Mouse (Mus musculus) forebrain, embryonic 12.5 days (tissue): ENCODE results near the gene Arl4c. TPM values are rescaled to one million over a fixed set of nuclear protein-coding genes. Genes with fewer than 3 reads are reported as not detected.
"Not testable (repeated sequence)": the region's sequence is repeated elsewhere in the genome, so short reads cannot be mapped to it uniquely, and the experiment has no call there.

Experiments used
- ATAC-seq: fragments of 200-750 bp; cut with Nextera tagmentation; 2 replicates; pipeline ENCODE4 v1.8.0; 2017; ENCODE audit warnings: moderate TSS enrichment; ENCODE audit not compliant: low FRiP score
- H3K27ac ChIP-seq: fragments of 300-500 bp; sonication (generic); 2 replicates; pipeline ENCODE4 v1.5.1; 2016; ENCODE audit warnings: mild to moderate bottlenecking
- H3K27me3 ChIP-seq: fragments of 300-500 bp; sonication (generic); 2 replicates; pipeline ENCODE4 v1.6.1; 2016; ENCODE audit warnings: mild to moderate bottlenecking
- H3K36me3 ChIP-seq: fragments of 300-500 bp; sonication (generic); replicated peaks from 2 replicates; pipeline ENCODE4 v1.6.1; 2016; ENCODE audit warnings: mild to moderate bottlenecking
- H3K4me1 ChIP-seq: fragments of 300-500 bp; sonication (generic); 2 replicates; pipeline ENCODE4 v1.6.1; 2016
- H3K4me2 ChIP-seq: fragments of 300-500 bp; sonication (generic); 2 replicates; pipeline ENCODE4 v1.6.1; 2016; ENCODE audit warnings: mild to moderate bottlenecking, moderate library complexity
- H3K4me3 ChIP-seq: fragments of 300-500 bp; sonication (generic); replicated peaks from 2 replicates; pipeline ENCODE4 v1.5.1; 2016; ENCODE audit warnings: mild to moderate bottlenecking
- H3K9ac ChIP-seq: fragments of 300-500 bp; sonication (generic); 2 replicates; pipeline ENCODE4 v1.6.1; 2016; ENCODE audit warnings: mild to moderate bottlenecking
- H3K9me3 ChIP-seq: fragments of 300-500 bp; sonication (generic); 2 replicates; pipeline ENCODE4 v1.6.1; 2016
- WGBS: fragments of 180-500 bp; shearing (Covaris S2); methylation state at CpG from one replicate; pipeline ENCODE4 v1.1.7; 2016; 5-methylcytosine and 5-hydroxymethylcytosine counted together
- polyA plus RNA-seq: library from polyadenylated mRNA; unstranded; fragments of >200 nt; fragmentation: Nextera tagmentation; extraction: Ambion mirVana; gene quantifications from 2 replicates; pipeline ENCODE4 v1.2.1, GENCODE M21; 2016

Gene Arl4c
- polyA plus RNA-seq, 1 experiment from 2014 or later = 34.7 TPM

DNA sequence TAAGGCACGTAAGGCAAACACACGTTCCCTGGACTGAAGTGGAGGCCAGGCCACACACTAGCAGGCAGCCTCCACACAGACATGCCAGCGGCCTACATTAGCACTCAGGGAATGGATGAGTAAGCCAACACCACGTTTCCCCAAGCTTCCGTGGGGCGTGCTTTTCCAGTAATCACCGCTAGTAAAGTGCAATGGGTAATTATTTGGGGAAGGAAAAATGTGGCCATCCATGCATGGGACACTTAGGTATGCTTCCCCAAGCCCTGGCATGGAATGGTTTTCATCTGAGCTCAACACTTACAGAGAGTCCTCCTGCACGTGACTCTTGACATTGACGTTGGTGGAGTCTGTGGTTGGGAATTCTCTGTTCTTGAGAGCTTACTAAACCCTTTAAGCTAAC lies 50.4 kb downstream of the Arl4c start:
- no peak overlapping the region for H3K4me2 ChIP-seq
- no peaks in the 10 kb centered on the region for H3K27me3 ChIP-seq
- no peak overlapping the region for H3K27ac ChIP-seq
- H3K9me3 ChIP-seq = no peaks in the 10 kb centered on the region
- H3K36me3 ChIP-seq = no peaks in the 10 kb centered on the region
- 83% methylated on average over 9 of the region's 9 CpGs for WGBS
- H3K9ac ChIP-seq = no peak overlapping the region
- ATAC-seq = no peak
- no peaks in the 10 kb centered on the region for H3K4me1 ChIP-seq
- H3K4me3 ChIP-seq = no peak overlapping the region

DNA sequence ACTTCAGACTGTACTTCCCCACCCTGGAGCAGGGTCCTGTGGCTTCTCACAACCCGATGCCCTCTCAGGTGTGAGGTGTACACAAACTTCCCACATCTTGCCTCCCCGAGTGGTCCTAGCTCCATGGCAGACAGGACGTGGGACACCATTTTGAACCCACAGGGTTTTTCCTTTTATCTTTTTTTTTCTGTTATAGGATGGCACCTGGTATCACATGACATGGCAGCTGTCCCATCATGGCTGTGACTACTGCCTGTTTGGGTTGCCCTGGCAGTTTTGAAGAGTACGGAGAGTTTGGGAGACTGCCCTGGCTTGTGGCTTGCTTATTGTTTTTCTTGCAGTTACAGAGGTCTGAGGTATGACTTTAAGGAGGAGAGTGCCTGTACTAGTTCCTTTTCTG lies 53.3 kb downstream of the Arl4c start:
- H3K27me3 ChIP-seq = no peaks in the 10 kb centered on the region
- H3K9me3 ChIP-seq = no peaks in the 10 kb centered on the region
- no peak for ATAC-seq
- no peak overlapping the region for H3K4me2 ChIP-seq
- H3K4me1 ChIP-seq = no peaks in the 10 kb centered on the region
- no peak overlapping the region for H3K9ac ChIP-seq
- no peak overlapping the region for H3K27ac ChIP-seq
- no peak overlapping the region for H3K4me3 ChIP-seq
- WGBS = 92% methylated on average over 4 of the region's 4 CpGs
- H3K36me3 ChIP-seq = no peaks in the 10 kb centered on the region

DNA sequence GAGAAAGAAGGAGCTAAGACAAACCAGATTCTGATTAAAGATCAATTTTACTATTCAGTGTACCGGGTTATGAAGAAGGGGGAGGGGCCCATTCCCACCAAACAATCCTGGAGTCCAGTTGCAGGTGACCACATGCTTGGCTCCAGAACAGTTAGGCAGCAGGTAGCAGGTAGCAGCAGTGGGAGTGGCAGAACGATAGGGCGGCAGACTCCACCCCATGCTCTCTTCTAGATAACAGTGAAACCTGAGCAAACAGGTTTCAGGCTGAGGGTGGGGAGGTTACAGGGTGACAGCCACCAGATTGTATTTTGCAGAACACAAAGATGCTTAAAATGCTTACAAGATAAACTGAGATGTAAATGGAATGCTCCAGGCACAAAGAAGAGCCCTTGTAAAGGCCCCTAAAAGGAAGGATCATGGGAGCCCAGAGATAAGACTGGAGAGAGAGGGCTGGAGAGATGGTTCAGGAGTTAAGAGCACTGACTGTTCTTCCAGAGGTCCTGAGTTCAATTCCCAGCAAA lies 56.4 kb downstream of the Arl4c start:
- Histone ChIP-seq H3K4me1 (no peaks in the 10 kb centered on the region), H3K27ac (no peak overlapping the region), H3K36me3 (no peaks in the 10 kb centered on the region), H3K27me3 (no peaks in the 10 kb centered on the region), H3K9ac (no peak overlapping the region), H3K4me3 (no peak overlapping the region), H3K4me2 (no peak overlapping the region), H3K9me3 (no peaks in the 10 kb centered on the region)
- 67% methylated on average over 3 of the region's 3 CpGs for WGBS
- no peak for ATAC-seq

DNA sequence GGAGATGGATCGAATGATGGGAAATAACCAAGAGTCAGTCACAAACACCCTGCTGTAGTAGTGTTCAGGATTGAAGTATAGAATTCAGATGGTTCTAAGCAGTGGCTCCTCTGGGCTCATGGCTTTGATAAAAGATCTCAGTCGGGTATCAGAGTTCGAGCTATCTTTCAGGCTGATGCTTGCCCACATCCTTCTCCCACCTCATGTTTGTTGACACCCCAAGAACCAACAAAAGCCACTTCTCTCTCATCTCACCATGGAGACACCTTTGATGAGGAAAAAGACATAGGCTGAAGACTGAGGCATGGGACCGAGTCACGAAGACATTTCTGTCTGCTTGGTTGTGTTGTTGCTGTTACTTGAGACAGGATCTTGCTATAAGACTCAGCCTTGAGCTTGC lies 57.6 kb downstream of the Arl4c start:
- no peaks in the 10 kb centered on the region for H3K36me3 ChIP-seq
- no peak overlapping the region for H3K27ac ChIP-seq
- H3K9me3 ChIP-seq = no peaks in the 10 kb centered on the region
- ATAC-seq = no peak
- H3K4me3 ChIP-seq = no peak overlapping the region
- H3K9ac ChIP-seq = no peak overlapping the region
- H3K27me3 ChIP-seq = no peaks in the 10 kb centered on the region; the same call in 1 of the 2 replicates
- WGBS = 94% methylated on average over 5 of the region's 5 CpGs
- H3K4me2 ChIP-seq = no peak overlapping the region
- peaks cover 11% of the 10 kb centered on the region for H3K4me1 ChIP-seq

DNA sequence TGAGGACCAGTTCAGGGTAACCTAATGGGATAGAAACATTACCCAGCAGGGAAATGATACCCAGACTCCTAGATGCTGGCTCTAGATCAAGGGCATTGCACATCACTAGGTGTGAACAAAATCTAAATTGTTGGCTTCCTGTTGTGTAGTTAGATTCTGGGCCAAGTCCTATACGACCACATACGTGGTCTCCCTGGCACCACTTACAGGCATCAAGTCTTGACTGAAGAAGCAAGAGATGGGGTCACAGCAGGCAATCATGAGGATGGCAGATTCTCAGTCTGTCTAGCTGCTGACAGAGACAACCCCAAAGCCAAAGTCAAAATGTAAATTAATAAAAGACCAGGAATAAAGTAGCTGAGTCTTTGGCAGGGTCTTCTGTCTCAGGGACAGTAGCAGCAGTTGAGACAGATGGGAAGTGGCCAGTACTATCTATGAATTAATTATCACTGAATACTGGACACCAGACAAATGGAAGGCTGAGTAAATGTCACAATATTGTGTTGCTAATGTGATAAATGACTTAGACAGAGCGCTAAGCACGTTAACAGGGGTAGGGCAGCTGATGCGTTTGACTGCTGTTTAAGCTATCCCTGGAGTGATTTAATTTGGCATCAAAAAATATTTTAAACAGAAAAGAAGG lies 58.7 kb downstream of the Arl4c start:
- no peak overlapping the region for H3K9ac ChIP-seq
- no peak overlapping the region for H3K27ac ChIP-seq
- H3K4me2 ChIP-seq = no peak overlapping the region
- 66% methylated on average over 5 of the region's 5 CpGs for WGBS
- no peak for ATAC-seq
- H3K9me3 ChIP-seq = no peaks in the 10 kb centered on the region
- no peaks in the 10 kb centered on the region; the same call in 1 of the 2 replicates for H3K27me3 ChIP-seq
- H3K36me3 ChIP-seq = no peaks in the 10 kb centered on the region
- peaks cover 13% of the 10 kb centered on the region for H3K4me1 ChIP-seq
- no peak overlapping the region for H3K4me3 ChIP-seq

DNA sequence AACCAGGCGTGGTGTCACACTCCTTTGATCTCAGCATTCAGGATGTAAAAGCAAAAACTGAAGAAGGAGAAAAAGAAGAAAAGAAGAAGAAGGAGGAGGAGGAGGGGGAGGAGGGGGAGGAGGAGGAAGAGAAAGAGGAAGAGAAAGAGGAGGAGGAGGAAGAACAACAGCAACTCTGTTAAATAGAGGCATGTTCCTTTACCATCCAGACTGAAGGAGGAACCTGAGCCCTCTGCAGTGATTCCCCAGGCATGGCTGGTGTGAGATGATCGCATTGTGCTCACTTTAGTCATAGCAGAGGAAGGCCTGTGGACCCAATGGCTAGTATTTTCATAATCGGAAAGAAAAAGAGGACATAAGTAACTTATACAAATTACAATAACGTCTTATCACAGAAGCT lies 59.3 kb downstream of the Arl4c start:
- no peak for ATAC-seq
- H3K27ac ChIP-seq = no peak overlapping the region
- no peaks in the 10 kb centered on the region for H3K36me3 ChIP-seq
- H3K4me3 ChIP-seq = no peak overlapping the region
- H3K4me1 ChIP-seq = peaks cover 13% of the 10 kb centered on the region
- WGBS = 85% methylated on average over 4 of the region's 4 CpGs
- no peak overlapping the region for H3K4me2 ChIP-seq
- no peaks in the 10 kb centered on the region; the same call in 1 of the 2 replicates for H3K27me3 ChIP-seq
- no peaks in the 10 kb centered on the region for H3K9me3 ChIP-seq
- no peak overlapping the region for H3K9ac ChIP-seq

DNA sequence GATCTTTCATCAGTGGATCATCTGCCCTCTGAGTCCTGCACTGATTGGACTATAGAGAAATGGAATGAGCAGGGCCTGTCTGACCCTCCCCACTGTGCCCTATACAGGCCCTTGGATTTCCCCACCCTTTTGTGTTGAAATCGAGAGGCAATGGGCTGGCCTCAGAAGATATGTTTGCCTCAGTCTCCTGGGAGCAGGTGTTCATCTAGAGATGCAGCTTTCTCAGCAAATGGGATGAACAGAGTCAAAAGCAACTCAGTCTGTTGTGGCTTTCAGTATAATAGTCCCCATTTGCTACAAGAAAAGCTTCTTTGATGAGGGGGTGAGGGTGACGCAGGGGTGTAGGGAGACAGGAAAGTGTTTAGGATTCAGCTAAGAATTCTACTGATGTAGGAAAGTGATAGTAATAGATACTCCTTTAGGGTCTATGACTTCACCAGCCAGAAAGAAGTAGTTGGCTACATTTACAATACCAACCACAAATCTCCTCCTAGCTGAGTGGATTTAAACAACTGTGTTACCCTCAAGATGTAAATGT lies 60.3 kb downstream of the Arl4c start:
- H3K9me3 ChIP-seq = no peaks in the 10 kb centered on the region
- H3K27ac ChIP-seq = no peak overlapping the region
- no peak overlapping the region for H3K4me3 ChIP-seq
- no peak overlapping the region for H3K9ac ChIP-seq
- peaks cover 13% of the 10 kb centered on the region for H3K4me1 ChIP-seq
- H3K4me2 ChIP-seq = no peak overlapping the region
- ATAC-seq = no peak
- no peaks in the 10 kb centered on the region; the same call in 1 of the 2 replicates for H3K27me3 ChIP-seq
- H3K36me3 ChIP-seq = no peaks in the 10 kb centered on the region
- 68% methylated on average over 2 of the region's 2 CpGs for WGBS

DNA sequence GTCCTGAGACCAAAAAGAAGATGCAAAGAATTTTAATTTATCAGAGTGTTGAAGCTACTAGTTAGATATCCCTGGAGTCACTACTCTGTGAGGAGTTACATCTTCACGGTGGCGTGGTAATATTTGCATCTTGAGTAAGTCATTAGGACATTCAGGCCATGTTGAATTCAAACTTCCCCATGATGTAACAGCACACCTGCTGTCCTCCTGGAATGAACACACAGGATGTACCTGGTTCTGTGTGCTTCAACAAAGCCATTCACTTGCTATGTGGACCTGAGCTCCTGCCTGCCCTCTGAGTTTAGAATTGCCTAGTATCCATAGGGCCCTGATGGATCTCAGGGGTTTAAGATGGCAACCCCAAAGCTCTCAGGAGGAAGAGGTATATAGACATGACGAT lies 60.8 kb downstream of the Arl4c start:
- H3K27ac ChIP-seq = no peak overlapping the region
- H3K27me3 ChIP-seq = no peaks in the 10 kb centered on the region; the same call in 1 of the 2 replicates
- WGBS = 95% methylated on average over 3 of the region's 3 CpGs
- no peak overlapping the region for H3K4me3 ChIP-seq
- H3K9ac ChIP-seq = no peak overlapping the region
- H3K9me3 ChIP-seq = no peaks in the 10 kb centered on the region
- no peak for ATAC-seq
- H3K4me1 ChIP-seq = peaks cover 13% of the 10 kb centered on the region
- no peak overlapping the region for H3K4me2 ChIP-seq
- H3K36me3 ChIP-seq = no peaks in the 10 kb centered on the region

DNA sequence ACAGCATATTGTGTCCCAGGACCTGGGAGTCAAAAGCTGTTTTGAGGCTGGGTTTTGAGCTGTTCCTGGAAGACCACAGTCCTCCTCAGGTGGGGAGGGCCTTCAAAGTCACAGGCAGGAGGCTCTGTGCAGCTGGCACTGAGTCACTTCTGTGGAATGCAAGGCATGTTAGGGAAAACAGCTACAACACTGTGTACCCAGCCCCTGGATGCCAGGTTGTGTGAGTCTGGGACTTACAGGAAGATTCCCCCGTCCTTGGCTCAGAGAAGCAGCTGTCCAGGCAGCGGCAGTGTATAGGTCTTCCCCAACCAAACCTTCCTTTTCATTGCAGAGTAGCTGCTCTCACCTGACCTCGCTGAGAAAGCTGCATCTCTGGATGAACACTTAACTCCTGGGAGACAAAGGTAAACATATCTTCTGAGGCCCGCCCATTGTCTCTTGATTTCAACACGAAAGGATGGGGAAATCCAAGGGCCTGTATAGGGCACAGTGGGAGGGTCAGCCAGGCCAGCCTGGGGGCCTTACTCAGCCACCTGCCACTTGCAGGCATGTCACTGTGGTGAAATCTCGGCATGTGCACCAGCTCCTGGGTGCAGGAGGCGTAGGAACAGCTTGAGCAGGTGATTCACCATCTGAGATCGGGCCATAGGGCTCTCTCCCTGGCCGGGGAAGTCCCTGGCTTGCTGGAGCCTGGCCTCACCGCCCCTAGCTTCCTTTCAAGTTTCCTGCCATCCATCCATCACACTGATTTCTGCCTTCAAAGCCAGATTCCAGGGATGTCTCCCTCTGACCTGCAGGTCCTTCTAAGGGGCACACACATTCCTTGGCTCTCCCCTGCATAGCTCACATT lies 62.4 kb downstream of the Arl4c start:
- no peaks in the 10 kb centered on the region for H3K36me3 ChIP-seq
- ATAC-seq = no peak
- H3K4me2 ChIP-seq = no peak overlapping the region
- no peaks in the 10 kb centered on the region for H3K9me3 ChIP-seq
- H3K4me1 ChIP-seq = peaks cover 13% of the 10 kb centered on the region
- H3K4me3 ChIP-seq = no peak overlapping the region
- no peaks in the 10 kb centered on the region; the same call in 1 of the 2 replicates for H3K27me3 ChIP-seq
- H3K27ac ChIP-seq = no peak overlapping the region
- H3K9ac ChIP-seq = no peak overlapping the region
- 23% methylated on average over 10 of the region's 10 CpGs for WGBS

DNA sequence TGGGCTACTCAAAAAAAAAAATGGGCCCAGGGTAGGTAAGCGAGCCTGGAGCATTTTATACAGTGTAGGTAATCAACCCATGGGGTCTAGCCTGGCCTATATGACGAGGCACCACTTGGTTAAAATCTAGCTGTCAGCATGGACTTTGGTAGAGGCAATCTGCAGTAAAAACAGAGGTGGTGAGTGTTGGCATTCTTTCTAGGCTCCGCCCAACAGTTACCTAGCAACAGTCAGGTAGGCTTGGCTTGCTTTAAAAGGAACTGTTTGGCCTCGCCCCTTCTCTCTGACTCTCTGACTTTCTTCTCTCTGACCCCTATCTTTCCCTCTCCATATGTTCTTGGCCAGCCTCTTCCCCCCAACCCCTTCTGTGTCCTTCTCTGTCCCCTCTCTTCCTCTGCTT lies 63.4 kb downstream of the Arl4c start:
- Histone ChIP-seq H3K9me3 (no peaks in the 10 kb centered on the region), H3K4me1 (peaks cover 13% of the 10 kb centered on the region), H3K4me2 (no peak overlapping the region), H3K36me3 (no peaks in the 10 kb centered on the region), H3K9ac (no peak overlapping the region), H3K27ac (no peak overlapping the region), H3K4me3 (no peak overlapping the region), H3K27me3 (no peaks in the 10 kb centered on the region; the same call in 1 of the 2 replicates)
- no peak for ATAC-seq
- WGBS = 65% methylated on average over 4 of the region's 4 CpGs

DNA sequence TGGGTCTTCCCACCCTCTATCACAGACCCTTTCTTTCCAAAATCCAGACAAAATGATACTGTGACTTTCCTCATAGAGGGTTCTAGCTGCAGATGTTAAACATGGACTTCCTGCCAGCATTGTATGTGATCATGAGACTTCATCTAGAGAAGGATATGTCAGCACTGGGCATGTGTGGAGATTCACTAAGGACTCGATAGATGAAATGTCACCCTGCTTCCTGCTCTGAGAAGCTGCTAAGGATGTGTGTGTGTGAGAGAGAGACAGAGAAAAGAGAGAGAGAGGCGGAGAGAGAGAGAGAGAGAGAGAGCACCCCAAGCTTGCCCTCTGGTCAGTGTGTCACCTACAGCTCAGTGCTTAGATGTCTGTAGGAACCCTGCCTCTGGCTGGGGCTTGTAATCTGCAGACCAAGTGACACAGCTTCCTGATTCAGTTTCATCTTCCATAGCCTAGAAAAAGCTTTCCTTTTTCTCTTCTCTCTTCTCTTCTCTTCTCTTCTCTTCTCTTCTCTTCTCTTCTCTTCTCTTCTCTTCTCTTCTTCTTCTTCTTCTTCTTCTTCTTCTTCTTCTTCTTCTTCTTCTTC lies 65.4 kb downstream of the Arl4c start:
- not testable (repeated sequence) for H3K9ac ChIP-seq, H3K36me3 ChIP-seq, H3K4me3 ChIP-seq, H3K4me2 ChIP-seq, H3K27ac ChIP-seq, ATAC-seq, H3K9me3 ChIP-seq, H3K27me3 ChIP-seq
- WGBS = 82% methylated on average over 2 of the region's 2 CpGs
- peaks cover 16% of the 10 kb centered on the region for H3K4me1 ChIP-seq

DNA sequence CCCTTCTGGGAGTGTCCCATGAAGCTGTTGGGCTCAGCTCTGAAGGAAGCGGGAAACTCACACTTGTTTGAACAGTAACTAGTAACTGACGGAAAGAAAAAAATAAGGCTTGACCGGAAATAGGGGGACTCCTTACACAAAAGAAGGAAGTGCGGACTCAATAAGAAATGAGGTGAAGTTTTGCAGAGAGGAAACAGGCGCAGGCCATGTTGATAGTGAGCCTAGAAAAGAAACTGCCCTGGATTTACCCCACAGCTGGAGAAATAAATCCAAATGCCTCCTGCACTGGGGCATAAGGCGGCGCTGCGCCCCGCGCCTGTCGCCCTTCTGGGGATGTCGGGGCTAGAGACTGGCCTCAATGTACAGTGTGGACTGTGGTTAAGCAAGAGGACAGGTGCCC lies 66.4 kb downstream of the Arl4c start:
- Histone ChIP-seq H3K9me3 (no peaks in the 10 kb centered on the region), H3K9ac (no peak overlapping the region), H3K27ac (no peak overlapping the region), H3K4me1 (peaks cover 16% of the 10 kb centered on the region), H3K36me3 (no peaks in the 10 kb centered on the region), H3K27me3 (no peaks in the 10 kb centered on the region; the same call in 1 of the 2 replicates), H3K4me2 (no peak overlapping the region), H3K4me3 (no peak overlapping the region)
- no peak for ATAC-seq
- 91% methylated on average over 12 of the region's 12 CpGs for WGBS
